ENCODE assay signal across 8 mouse cellular contexts in genomic region chr6:129532556-129532941, GRCm38 (mm10). TPM values are rescaled to one million over a fixed set of nuclear protein-coding genes. Genes with fewer than 3 reads are reported as not detected.
A peak's percentile ranks its signal among the peaks of the same experiment; 100 is the strongest.
DNase-seq lines count a peak whose midpoint lies in the region; ATAC-seq lines count a peak whose summit lies in the region.

No protein-coding gene starts in this region.

- peak; percentile 72 for DNase-seq in ZHBTc4 (ENCODE audit: low read depth, low spot score)
- DNase-seq in cerebellum, postnatal 10 days: peak; percentile 69 to 78
- DNase-seq in gastrocnemius, adult 8-10 months (ENCODE audit: low spot score in 2 of 2): peak; percentile 43 to 55
- DNase-seq in layer of hippocampus, postnatal 36 days: peak; percentile 26 to 27
- peak; percentile 69 to 75 for DNase-seq in lung, postnatal 4 days
- peak; percentile 35 to 50 for DNase-seq in right cerebral cortex, adult 2 months (ENCODE audit: low spot score in 2 of 2)
- DNase-seq in spleen, adult 18-20 months: no peak

- peak overlapping the region; percentile 85 for H3K27ac ChIP-seq in hindbrain, embryonic 15.5 days (replicated peaks)

- peak overlapping the region; percentile 75 for H3K4me2 ChIP-seq in hindbrain, embryonic 15.5 days

- H3K9me3 ChIP-seq in hindbrain, embryonic 15.5 days: no peaks in the 10 kb centered on the region

- H3K27me3 ChIP-seq in hindbrain, embryonic 15.5 days: no peaks in the 10 kb centered on the region

- H3K9ac ChIP-seq in hindbrain, embryonic 15.5 days: peak overlapping the region; percentile 93

- peak overlapping the region; percentile 96 for H3K4me3 ChIP-seq in hindbrain, embryonic 15.5 days

- H3K36me3 ChIP-seq in hindbrain, embryonic 15.5 days: peaks cover 3% of the 10 kb centered on the region; the same call in 1 of the 2 replicates

- H3K4me1 ChIP-seq in hindbrain, embryonic 15.5 days (replicated peaks): peaks cover 33% of the 10 kb centered on the region

- ATAC-seq in hindbrain, embryonic 15.5 days (ENCODE audit: low FRiP score, low read depth): peak; percentile 42

- WGBS in hindbrain, embryonic 15.5 days: 31% methylated on average over 7 of the region's 7 CpGs

RNA-seq across cellular contexts. Expression of gene Gabarapl1, which starts 0.4 kb away (rescaled TPM):
- 10 to 100 TPM; 69.2 to 94.1 (median 86.7) TPM for total RNA-seq in gastrocnemius, adult 8-10 months (2022)
- polyA plus RNA-seq in hindbrain, embryonic 15.5 days (2015; fragmentation: Nextera tagmentation; extraction: Ambion mirVana): 209 and 213 TPM in 2 replicates
- total RNA-seq in layer of hippocampus, postnatal 36 days (2021): 100 to 1,000 TPM; 613 to 662 TPM

RNA-seq across cellular contexts. Expression of gene Tmem52b, which starts 20.2 kb away (rescaled TPM):
- total RNA-seq in gastrocnemius, adult 8-10 months (2022): not detected
- not detected in 2 replicates for polyA plus RNA-seq in hindbrain, embryonic 15.5 days (2015; fragmentation: Nextera tagmentation; extraction: Ambion mirVana)
- not detected for total RNA-seq in layer of hippocampus, postnatal 36 days (2021)

RNA-seq across cellular contexts. Expression of gene Olr1, which starts 25.6 kb away (rescaled TPM):
- total RNA-seq in gastrocnemius, adult 8-10 months (2022): under 1 TPM in 1 of 4 experiments, not detected in 3; 0.48 TPM
- not detected in 2 replicates for polyA plus RNA-seq in hindbrain, embryonic 15.5 days (2015; fragmentation: Nextera tagmentation; extraction: Ambion mirVana)
- not detected for total RNA-seq in layer of hippocampus, postnatal 36 days (2021)

RNA-seq across cellular contexts. Expression of gene Klre1, which starts 45.2 kb away (rescaled TPM):
- total RNA-seq in gastrocnemius, adult 8-10 months (2022): not detected
- polyA plus RNA-seq in hindbrain, embryonic 15.5 days (2015; fragmentation: Nextera tagmentation; extraction: Ambion mirVana): 0.16 TPM in 1 of 2 replicates, not detected in the other
- not detected for total RNA-seq in layer of hippocampus, postnatal 36 days (2021)

RNA-seq across cellular contexts. Expression of gene Klrd1, which starts 59.0 kb away (rescaled TPM):
- not detected for total RNA-seq in gastrocnemius, adult 8-10 months (2022)
- polyA plus RNA-seq in hindbrain, embryonic 15.5 days (2015; fragmentation: Nextera tagmentation; extraction: Ambion mirVana): not detected in 2 replicates
- not detected for total RNA-seq in layer of hippocampus, postnatal 36 days (2021)

Comparison
In these comparisons a context has a peak if more than half of its experiments do, and no peak if none do; other contexts are left out.
1. DNase-seq: peak in ZHBTc4 (single experiment), cerebellum, postnatal 10 days (2 of 2), gastrocnemius, adult 8-10 months (2 of 2), layer of hippocampus, postnatal 36 days (2 of 2), lung, postnatal 4 days (2 of 2) and right cerebral cortex, adult 2 months (2 of 2); none in spleen, adult 18-20 months (0 of 2).
2. RNA of gene Gabarapl1, which starts 0.4 kb away (total RNA-seq): 613 to 662 TPM in layer of hippocampus, postnatal 36 days; 69.2 to 94.1 TPM in gastrocnemius, adult 8-10 months; every median in the first group is over 4 times any median in the second.